Mouse (Mus musculus) skeletal muscle tissue, adult 2 months (tissue): ENCODE measurements around the gene Cachd1.

Source experiments
- DNase-seq: peaks from one replicate; pipeline ENCODE4 v3.0.0-alpha.2; 2012; ENCODE audit warnings: low read depth, low spot score

Gene Cachd1

DNA sequence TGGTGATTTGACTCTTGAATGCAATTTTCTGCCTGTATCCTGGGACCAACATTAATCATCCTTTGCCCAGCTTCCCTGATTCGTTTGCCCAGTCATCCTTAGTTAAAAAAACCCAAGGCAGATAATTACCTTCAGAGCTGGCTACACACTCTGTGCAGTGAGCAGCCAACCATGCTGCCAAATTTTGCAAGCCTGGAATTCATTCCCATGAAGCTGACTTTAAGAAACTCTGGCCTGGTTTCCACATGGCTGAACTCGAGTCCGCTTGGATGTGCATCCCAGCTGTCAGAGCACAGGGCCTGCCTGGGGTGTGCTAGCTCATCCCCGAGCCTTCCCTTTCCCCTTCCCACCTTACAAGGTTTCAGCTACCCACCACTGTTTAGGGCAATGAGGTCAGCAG is 214.5 kb downstream of the Cachd1 start:
- DNase-seq, result peak; percentile 22

DNA sequence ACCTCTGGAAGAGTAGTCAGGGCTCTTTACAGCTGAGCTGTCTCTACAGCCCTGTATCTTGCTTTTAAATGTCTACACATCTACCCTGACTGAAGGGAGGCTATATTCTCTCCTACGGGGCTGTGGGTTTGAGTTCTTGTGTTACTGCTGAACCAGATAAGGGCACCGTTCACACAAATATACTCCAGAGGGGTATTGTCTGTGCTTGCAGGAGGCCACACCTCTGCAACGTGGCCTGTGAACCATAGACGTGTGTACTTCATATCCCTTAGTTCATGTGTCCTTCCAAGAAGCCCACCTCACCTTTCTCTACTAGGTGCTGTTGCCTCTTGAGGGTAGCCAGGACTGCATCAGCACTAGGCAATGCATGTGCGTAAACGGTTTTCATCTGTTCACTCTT is 215.6 kb downstream of the Cachd1 start:
- no peak for DNase-seq

DNA sequence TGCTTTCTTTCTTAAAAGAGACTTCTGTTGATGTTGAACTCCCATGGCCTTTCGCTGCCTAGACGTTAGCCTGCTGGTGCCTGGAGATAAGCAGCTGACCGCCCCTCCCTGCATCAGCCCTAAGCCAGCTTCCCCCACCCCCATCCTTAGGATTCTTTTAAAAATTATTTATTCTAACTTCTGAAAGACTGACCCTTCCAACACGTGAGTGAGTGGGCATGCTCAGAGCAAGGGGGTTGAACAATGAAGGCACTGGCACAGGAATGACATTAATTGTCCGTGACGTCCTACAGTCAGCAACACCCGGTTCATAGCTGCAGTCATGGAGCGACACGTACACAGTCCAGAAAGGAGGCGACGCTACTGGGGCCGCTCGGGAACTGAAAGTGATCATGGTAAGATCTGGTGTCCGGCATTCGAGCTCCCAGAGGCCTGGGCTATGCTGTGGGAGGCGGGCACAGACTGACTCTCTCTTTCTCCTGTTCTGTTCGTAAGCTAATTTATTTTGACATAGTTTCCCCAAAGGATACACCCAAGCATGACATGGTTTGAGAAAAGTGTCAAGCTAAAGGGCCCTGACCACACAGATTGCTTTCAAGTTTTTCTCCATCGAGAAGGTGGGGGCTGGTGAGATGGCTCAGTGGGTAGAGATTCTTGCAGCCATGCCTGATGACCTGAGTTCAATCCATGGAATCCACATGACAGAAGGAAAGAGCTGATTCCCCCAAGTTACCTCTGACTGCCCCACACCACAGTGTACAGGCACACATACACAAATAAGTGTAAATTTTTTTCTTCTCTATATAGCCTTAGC is 218.2 kb downstream of the Cachd1 start:
- no peak for DNase-seq

DNA sequence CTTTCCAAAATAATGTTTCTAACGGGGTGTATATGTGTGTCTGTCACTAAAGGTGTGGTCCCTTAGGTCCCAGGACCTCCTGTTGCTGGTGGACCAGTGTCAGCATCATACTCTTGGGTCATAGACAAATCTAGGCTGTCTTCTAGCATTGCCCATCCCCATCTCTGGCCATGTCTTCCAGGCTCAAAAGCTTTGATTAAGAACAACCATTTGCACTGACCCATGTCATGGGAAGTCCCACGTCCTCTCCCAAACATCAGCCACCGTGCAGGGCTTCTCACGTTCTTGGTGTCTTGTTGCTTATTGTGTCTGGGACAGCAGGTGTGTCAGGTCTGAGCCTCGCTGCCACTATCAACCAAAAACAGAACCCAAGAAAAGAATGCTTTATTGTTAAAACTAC is 219.1 kb downstream of the Cachd1 start:
- DNase-seq, result no peak

DNA sequence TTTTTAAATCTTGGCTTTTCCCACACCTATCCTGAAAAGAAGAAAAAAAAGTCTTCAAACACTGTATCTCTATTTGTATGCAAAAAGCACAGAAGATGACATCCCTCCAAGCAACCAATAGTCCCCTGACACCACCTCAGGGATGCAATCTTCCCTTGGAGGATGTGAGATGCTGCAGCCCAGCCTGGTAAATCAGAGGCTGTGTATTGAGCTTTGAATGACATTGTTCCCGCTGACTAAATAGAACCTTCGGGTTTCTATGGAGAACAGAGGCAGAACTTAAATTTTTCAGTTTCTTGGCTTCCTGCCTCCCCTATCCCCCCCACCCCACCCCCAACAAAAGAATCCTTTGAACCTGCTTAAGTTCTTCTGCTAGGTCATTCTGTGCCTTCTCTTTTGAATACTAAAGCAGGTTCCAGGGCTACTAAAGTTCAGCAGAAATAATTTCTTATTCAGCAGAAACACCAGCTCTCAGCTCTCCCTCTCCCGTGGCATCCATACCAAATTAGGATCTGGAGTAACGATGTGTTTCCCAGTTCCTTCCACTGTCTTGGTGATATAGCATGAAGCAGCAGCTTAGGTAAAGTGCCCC is 219.7 kb downstream of the Cachd1 start:
- DNase-seq, result no peak

DNA sequence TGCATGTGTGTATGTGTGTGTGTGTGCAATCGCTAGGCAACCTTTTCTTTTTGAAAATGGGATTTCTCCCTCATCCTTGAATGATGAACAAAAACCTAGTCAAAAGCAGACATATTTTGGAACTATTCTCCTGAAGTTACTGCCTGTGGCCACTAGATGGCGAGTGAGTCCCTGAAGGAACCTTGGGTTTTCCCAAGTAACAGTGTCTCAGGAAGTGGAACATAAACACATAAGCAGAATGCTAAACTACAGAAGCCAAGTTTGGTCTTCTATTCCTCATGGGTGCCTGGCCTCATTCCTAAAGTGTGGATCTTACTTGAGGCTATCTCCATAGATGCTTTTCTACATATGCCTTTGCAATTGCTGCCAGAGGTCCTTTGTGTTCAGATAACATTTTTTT is 221.7 kb downstream of the Cachd1 start:
- peak; percentile 30 for DNase-seq

DNA sequence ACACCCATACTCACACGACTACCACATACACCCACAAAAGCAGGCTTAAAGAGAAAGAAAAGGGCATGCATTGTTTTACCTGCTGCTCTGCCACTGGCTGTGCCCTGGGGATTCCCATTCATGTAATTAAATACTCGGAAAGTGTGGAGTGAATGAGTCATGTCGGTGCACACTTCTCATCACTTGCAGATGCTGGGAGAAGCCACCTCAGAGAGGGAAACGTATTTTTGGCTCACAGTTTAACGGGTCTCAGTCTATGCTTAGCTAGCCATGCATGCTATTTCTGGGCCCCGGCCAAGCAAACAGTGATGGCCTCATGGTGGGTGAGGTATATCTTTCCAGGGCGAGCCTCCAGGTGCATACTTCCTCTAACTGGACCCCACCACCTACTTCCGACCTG is 222.4 kb downstream of the Cachd1 start:
- no peak for DNase-seq

DNA sequence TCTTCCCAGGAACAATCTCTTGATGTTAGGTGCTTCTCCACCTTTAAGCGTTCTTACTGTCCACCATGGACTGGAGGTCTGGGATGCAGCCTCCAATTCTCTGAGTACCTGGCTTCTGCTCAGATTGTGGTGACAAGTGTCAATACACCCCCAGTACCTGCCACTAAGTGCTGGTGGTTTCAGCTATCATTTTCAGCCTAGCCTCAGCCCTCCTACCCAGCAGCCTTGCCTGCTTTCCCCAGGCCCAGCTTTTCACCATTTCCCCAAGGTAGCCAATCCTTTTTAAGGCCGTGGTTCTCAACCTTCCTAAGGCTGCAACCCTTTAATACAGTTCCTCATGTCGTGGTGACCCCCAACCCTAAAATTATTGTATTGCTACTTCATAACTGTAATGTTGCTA is 224.1 kb downstream of the Cachd1 start:
- DNase-seq, result no peak

DNA sequence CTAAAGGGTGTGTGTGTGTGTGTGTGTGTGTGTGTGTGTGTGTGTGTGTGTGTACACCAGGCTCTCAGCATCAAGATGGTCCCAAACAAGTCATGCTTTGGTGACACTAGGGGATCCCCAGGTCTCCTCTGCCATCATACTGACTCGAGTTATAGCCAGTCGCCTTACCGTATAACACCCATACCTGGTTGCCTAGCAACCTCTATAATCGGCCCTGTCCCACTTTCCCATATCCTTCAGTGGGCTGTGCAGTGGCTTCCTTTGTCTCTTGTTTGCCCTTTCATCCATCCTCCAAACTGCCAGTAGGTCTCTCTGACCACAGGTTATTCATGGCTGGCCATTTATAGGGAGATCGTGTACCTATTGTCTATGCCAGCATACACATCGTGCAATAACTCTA is 224.6 kb downstream of the Cachd1 start:
- DNase-seq, result no peak

DNA sequence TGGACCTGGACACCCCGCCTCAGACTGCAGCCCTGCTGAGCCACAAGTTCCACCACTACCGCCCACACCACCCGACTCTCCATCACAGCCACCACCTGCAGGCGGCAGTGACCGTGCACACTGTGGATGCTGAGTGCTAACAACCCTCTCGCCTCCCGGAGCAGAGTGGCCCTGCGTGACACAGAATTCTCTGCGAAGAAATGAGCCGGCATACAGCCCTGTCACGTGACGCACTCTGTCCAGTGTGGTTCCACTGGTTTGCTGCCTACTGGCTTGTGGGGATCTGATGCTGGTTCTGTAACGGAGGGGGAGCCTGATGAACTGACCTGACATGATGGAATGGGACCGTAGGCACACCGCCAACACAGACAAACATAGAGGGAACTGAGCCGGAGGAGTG is 226.5 kb downstream of the Cachd1 start:
- DNase-seq, result no peak

DNA sequence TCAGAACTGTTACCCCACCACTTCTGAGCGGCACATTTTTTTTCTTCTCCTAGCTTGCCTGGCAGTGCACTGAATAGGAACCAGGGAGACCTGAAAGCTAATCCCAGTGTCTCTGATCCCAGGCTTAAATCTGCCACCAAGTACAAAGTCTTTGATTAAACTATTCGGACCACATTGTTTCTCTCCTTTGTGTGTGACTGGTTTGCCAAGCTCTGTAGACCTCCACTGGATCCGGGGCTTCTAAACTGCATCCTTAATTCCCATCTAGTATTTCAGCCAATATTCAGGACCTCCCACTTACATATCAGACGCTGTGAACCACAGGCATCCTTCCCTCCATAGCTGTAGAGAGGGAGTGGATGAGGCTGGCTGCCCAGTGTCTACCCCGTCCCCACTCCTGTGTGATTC is 231.9 kb downstream of the Cachd1 start:
- DNase-seq, result no peak

DNA sequence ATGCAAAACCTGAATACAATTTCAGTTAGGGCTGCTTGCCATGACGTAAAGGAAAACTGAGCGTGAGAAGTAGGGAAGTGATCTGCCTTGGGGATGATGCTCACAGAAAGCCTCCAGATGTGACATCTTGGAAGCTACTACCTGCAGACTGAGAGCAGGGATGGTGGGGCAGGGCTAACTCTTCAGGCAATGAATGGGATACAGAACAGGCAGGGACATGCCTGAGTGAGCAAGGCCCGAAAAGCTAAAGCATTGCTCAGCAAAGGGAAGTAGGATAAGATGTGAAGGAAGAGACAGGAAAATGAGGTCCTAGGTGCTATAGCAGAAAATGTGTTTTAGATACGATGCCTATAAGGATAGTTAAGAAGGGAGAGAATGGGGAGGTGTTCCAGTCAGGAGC is 232.6 kb downstream of the Cachd1 start:
- DNase-seq, result no peak

DNA sequence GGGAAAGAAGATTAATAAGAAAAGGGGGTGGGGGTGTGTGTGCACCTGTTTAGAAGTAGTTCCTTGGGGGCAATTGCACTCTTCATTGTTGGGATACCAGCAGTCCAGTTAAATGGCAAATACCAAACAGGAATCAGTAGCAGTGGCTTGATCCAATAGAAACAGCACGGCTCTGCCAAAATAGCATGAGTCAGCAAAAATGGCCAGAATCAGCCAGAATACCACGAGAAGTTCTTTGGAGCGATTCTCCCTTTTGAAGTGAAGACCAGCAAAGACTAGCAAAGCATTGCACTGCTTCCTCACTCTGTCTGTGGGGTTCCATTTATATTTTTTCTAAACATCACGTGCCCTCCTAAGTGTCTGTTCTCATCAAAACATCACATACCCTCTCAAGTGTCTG is 241.3 kb downstream of the Cachd1 start:
- DNase-seq, result no peak

DNA sequence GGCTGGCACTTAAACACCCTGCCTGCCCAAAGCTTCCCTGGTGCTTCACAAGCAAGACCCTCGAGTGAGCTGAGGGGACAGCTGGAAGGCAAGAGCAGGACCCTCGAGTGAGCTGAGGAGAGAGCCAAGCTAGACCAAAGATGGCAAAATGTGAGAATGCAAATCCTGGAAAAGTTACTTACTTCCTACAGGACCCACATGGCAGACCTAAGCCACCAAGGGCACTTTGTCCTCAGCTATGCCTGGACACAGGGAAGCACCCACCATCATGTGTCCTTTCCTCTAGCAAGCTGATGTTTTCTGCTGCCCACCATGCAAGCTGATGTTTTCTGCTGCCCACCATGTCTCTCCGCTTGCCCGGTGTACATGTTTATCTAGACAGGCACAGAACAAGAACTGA is 244.1 kb downstream of the Cachd1 start, which contains the start of gene Gm10577:
Gene Gm10577 (minus strand): TSS at position 101 of the 400 bp plus-strand sequence.
- no peak for DNase-seq

DNA sequence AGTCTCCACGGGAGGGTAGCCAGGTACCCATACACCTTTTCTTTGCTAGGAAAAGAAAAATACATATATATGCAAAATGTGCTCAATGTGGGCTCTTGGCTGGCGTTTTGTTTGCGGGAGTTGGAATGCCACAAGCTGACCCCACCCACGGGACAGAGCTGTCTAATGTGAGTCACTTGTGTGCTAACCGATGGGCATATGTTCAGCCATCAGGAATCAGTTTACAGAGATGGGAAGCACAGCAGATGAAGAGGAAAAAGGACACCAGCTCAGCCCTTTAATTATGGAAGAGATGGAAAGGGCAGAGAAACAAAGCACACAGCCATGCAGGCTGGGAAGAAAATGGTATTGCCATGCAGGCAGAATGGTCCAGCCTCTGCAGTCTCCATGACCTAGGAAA is 250.1 kb downstream of the Cachd1 start:
- no peak for DNase-seq

DNA sequence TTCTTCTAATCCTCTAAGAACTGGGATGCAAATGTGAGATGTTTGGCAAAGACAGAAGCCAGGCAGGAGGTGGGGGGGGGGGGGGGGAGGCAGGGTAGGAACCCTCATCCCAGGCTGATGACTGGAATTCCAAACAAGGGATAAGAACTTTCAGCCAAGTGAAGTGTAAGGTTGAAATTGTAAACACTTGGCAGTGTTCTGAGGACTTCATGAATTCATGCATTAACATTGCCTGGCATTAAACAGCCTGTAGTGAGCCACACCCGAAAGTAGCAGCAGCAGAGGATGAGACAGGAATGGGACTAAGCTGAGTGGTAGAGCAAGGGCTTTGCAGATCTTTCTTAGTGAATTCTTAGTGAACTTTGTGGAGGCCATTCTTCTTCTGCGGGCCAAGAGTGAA is 250.5 kb downstream of the Cachd1 start:
- DNase-seq, result no peak

DNA sequence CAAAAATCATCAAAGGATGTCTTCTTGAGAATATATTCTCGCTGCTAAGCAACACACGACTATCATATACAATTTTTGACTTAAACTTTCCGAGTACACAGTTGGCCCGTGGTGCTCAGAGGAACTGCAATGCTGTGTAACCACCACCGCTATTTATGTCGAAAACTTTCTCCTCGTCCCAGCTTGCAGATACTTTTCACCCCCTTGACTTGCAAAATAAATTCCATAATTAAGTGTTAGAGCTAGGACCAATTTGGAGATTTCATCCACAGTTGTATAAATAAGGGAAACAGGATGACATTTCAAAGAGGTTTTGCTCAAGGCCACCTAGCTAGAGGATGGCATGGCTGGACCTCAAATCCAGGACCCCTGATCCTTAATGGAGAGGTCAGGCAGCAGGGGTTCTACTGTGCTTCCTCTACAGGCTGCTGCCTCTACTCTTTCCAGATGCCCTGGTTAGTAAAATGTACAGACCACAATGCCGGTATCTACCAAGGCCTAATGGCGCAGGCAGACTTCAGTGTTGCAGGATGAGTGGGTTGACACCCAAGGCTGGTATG is 251.5 kb downstream of the Cachd1 start:
- no peak for DNase-seq

DNA sequence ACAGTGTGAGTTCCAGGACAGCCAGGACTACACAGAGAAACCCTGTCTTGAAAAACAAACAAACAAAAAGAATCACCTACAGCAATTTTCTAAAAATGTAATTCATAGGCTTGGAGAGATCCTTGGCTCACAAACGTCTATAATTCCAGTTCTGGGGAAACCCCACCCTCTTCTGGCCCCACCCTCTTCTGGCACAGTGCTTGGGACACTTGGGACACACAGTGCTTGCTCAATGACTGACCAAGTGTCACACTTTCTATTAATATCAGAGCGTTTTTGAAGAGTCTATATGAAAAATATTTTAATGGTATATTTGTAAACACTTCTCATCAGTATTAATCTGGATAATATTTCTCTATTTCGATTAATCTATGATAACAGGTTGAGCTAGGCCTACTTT is 256.6 kb downstream of the Cachd1 start:
- DNase-seq, result no peak

DNA sequence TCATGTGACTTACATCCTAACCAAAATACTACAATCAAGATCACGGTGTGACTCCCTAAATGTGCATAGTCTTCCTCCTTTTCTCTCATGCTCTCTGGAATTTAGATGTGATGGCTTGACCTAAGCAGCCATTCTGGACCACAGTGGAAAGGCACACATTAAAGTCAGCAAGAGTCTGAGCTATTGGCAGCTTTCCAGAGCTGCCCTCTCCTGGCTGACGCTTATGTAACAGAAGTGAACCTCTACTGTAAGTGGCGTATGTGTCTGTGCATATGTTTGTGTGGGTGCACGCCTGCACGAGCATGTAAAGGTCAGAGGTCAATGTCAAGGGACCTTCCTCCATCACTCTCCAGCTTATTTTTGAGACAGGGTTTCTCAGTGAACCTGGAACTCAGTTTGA is 258.7 kb downstream of the Cachd1 start:
- DNase-seq, result no peak

DNA sequence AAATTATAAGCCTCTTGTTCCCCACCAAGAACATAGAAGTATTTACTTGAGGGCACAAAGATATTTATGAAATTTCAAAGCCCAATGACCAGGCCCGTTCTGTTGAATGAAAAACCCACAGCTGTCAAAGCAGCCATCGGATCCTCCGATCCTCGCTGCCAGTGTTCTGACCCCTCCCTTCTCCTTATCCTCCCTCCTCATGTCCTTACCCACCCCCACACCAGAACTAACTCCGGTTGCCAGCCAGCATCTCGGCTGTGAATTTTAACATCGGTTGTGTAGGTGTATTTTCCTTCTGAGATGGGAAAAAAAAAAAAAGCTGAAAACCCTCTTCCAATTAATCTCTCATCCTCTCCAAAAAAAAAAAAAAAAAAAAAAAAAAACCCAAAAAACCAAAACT is 260.7 kb downstream of the Cachd1 start:
- no peak for DNase-seq

DNA sequence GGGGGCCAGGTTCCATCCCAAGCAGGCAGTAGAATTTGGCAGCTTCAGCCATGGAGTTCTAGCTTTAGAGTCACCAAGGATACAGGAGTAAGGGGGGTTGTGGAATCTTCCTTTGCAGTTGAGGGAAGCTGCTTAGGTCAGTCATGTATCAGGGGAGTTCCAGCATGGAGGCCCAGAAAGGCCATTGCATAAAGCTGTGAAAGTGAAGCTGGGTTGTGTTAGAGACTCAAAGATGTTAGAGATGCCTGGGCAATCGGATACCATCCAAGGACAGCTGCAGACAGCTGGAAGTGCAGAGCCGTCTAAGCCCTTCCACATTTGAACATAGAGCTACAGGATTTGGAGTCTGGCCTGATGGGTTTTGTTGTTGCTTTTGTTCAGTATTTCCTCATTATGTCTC is 267.2 kb downstream of the Cachd1 start:
- DNase-seq, result no peak

DNA sequence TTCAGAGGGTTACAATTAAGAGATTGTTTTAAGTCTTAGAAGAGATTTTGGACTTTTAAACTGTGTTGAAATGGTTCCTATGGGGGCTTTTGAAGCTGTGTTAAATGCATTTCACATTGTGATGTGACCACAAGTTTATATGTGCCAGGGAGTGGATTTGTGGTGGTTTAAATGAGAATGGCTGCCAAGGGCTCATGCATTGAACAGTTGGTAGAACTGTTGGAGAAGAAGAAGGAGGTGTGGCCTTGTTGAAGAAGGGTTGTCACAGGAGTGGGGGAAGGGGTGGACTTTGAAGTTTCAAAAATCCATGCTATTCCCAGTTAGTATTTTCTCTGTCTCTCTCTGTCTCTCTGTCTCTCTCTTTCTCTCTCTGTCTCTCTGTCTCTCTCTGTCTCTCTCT is 267.7 kb downstream of the Cachd1 start:
- DNase-seq, result no peak

DNA sequence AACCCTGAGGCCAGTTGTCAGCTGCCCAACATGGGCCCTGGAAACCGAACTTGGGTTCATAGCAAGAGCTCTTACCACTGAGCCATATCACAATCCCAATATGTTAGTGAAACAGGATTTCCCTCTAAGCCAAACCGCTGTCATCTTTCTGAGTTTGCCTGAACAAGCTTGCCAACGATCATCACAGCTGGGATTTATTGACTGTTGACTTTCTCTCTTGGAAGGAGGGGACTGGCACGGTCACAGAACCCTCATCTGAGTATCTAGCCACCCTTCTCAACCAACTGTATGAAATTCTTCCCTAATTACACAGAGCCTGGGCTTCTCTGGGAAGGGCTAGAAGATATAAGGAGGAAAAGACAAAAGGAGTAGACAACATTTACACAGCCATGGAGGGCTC is 270.1 kb downstream of the Cachd1 start:
- DNase-seq, result no peak
